Mouse (Mus musculus) olfactory bulb, adult 2 months (tissue): ENCODE results near the gene Ptprn2.

Source experiments
- CTCF ChIP-seq: fragments of 200-500 bp; IDR thresholded peaks from 2 replicates; pipeline ENCODE4 v1.5.1; 2012; ENCODE audit warnings: low read depth, mild to moderate bottlenecking, low read length, moderate library complexity; ENCODE audit not compliant: insufficient read depth
- POLR2A ChIP-seq: fragments of 200-500 bp; IDR thresholded peaks from 2 replicates; pipeline ENCODE4 v1.6.1; 2012; ENCODE audit warnings: mild to moderate bottlenecking, low read depth, low read length, moderate library complexity; ENCODE audit not compliant: insufficient read depth

DNA sequence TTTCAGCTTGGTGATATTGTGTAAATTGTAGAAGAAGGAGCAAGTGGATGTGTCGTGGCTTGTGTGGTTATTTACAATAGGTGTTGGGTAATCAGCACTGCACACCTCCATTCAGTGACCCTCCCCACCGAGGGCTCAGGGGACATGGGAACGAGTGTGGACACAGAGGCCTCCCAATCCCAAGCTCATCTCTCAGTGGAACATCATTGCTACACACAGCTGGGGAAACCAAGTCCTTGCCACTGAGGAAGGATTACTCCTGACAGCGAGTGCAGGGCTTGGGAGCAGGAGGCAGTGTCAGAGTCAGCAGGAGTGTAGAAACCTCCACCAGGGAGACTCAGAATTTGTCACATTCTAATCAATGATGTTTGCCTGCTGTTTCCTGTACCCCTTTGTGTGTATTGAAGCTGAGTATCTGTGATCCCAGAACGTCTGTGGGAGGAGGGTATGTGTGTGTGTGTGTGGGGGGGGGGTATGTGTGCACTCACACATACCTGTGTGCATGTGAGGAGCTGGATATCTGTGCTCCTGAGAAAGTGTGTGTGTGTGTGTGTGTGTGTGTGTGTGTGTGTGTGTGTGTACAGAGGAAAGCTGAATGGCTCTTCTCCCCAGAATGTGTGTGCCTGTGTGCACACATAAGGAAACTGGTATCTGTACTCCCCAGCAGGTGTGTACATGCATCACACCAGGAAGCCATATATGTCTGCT is 599.3 kb downstream of the Ptprn2 start:
- TF ChIP-seq CTCF (no peak), POLR2A (no peak)
